Mouse (Mus musculus) spleen, postnatal 36 days (tissue): ENCODE measurements around the gene Cntn3.

Experiments
- DNase-seq, 2 experiments: peaks; one replicate each; pipeline ENCODE4 v3.0.0; 2022; ENCODE audit warnings: low spot score in 2 of 2, mixed read lengths in 1 of 2

Gene Cntn3

GRCm38 (mm10) chr6:102478320-102479080, 94.4 kb downstream of the Cntn3 start:
- DNase-seq: no peak

GRCm38 (mm10) chr6:102438353-102438752, 134.5 kb downstream of the Cntn3 start:
- DNase-seq: no peak

GRCm38 (mm10) chr6:102427549-102427948, 145.4 kb downstream of the Cntn3 start:
- DNase-seq: no peak

GRCm38 (mm10) chr6:102421781-102422180, 151.1 kb downstream of the Cntn3 start:
- no peak for DNase-seq

- DNase-seq: no peak
These were observed 184.3 kb downstream of the Cntn3 start for GRCm38 (mm10) chr6:102388590-102388989.

GRCm38 (mm10) chr6:102372112-102372511, 200.8 kb downstream of the Cntn3 start:
- DNase-seq: no peak

- DNase-seq: no peak
These were observed 209.0 kb downstream of the Cntn3 start for GRCm38 (mm10) chr6:102363880-102364279.

- no peak for DNase-seq
These were observed 209.5 kb downstream of the Cntn3 start for GRCm38 (mm10) chr6:102363291-102363832.

- DNase-seq: no peak
These were observed 240.8 kb downstream of the Cntn3 start for GRCm38 (mm10) chr6:102332144-102332543.

GRCm38 (mm10) chr6:102326711-102327110, 246.2 kb downstream of the Cntn3 start:
- DNase-seq: no peak

GRCm38 (mm10) chr6:102322614-102323284, 250.2 kb downstream of the Cntn3 start:
- no peak for DNase-seq

GRCm38 (mm10) chr6:102319755-102320154, 253.1 kb downstream of the Cntn3 start:
- no peak for DNase-seq

- DNase-seq: no peak
These were observed 290.0 kb downstream of the Cntn3 start for GRCm38 (mm10) chr6:102282889-102283288.

GRCm38 (mm10) chr6:102231015-102231414, 341.9 kb downstream of the Cntn3 start:
- DNase-seq: no peak

GRCm38 (mm10) chr6:102186316-102186715, 386.6 kb downstream of the Cntn3 start:
- DNase-seq: no peak

GRCm38 (mm10) chr6:102170913-102171312, 402.0 kb downstream of the Cntn3 start:
- no peak for DNase-seq

GRCm38 (mm10) chr6:102161186-102161585, 411.7 kb downstream of the Cntn3 start:
- DNase-seq: no peak

- DNase-seq: no peak
These were observed 451.2 kb downstream of the Cntn3 start for GRCm38 (mm10) chr6:102121676-102122075.

GRCm38 (mm10) chr6:102120003-102120402, 452.9 kb downstream of the Cntn3 start:
- no peak for DNase-seq

GRCm38 (mm10) chr6:102113629-102114028, 459.3 kb downstream of the Cntn3 start:
- DNase-seq: no peak
